Mouse (Mus musculus) limb, embryonic 14.5 days (tissue): Measurements from ENCODE around the gene Ak1. TPM values are rescaled to one million over a fixed set of nuclear protein-coding genes. Genes with fewer than 3 reads are reported as not detected.

Experiments used
- ATAC-seq: fragments of 200-750 bp; cut with Nextera tagmentation; 2 replicates; pipeline ENCODE4 v1.8.0; 2017; ENCODE audit warnings: low read depth, moderate number of reproducible peaks, moderate TSS enrichment; ENCODE audit not compliant: low FRiP score
- DNase-seq: peaks from one replicate; pipeline ENCODE4 v3.0.0-alpha.2; 2015; ENCODE audit warnings: low spot score
- H3K27ac ChIP-seq: fragments of 300-500 bp; sonication (generic); replicated peaks from 2 replicates; pipeline ENCODE4 v1.5.1; 2014; ENCODE audit warnings: low read depth, mild to moderate bottlenecking, low read length, moderate library complexity, mixed read lengths
- H3K27me3 ChIP-seq: fragments of 300-500 bp; sonication (generic); 2 replicates; pipeline ENCODE4 v1.6.1; 2014; ENCODE audit warnings: low read length, mixed read lengths; ENCODE audit not compliant: control insufficient read depth, insufficient read depth
- H3K36me3 ChIP-seq: fragments of 300-500 bp; sonication (generic); 2 replicates; pipeline ENCODE4 v1.6.1; 2014; ENCODE audit warnings: mild to moderate bottlenecking, low read length, moderate library complexity, mixed read lengths; ENCODE audit not compliant: control insufficient read depth, insufficient read depth
- H3K4me1 ChIP-seq: fragments of 300-500 bp; sonication (generic); 2 replicates; pipeline ENCODE4 v1.6.1; 2014; ENCODE audit warnings: antibody characterized with exemption, low read length, mixed read lengths; ENCODE audit not compliant: control insufficient read depth, insufficient read depth
- H3K4me2 ChIP-seq: fragments of 300-500 bp; sonication (generic); replicated peaks from 2 replicates; pipeline ENCODE4 v1.6.1; 2014; ENCODE audit warnings: low read depth, mild to moderate bottlenecking, low read length, moderate library complexity; ENCODE audit not compliant: severe bottlenecking
- H3K4me3 ChIP-seq: fragments of 300-500 bp; sonication (generic); replicated peaks from 2 replicates; pipeline ENCODE4 v1.5.1; 2014; ENCODE audit warnings: low read length
- H3K9ac ChIP-seq: fragments of 300-500 bp; sonication (generic); 2 replicates; pipeline ENCODE4 v1.6.1; 2014; ENCODE audit warnings: mild to moderate bottlenecking, low read depth, low read length, moderate library complexity; ENCODE audit not compliant: severe bottlenecking
- H3K9me3 ChIP-seq: fragments of 300-500 bp; sonication (generic); 2 replicates; pipeline ENCODE4 v1.6.1; 2016; ENCODE audit warnings: low read length; ENCODE audit not compliant: control insufficient read depth
- POLR2A ChIP-seq: fragments of 200-500 bp; IDR thresholded peaks from 2 replicates; pipeline ENCODE4 v1.8.0; 2012; ENCODE audit warnings: inconsistent platforms, mild to moderate bottlenecking, moderate library complexity, borderline replicate concordance; ENCODE audit not compliant: insufficient read depth, insufficient read length; ENCODE audit errors: extremely low read depth
- WGBS: fragments of 180-500 bp; shearing (Covaris S2); extraction: QIAGEN DNeasy Blood & Tissue Kit; methylation state at CpG from one replicate; pipeline ENCODE4 v1.1.7; 2014; 5-methylcytosine and 5-hydroxymethylcytosine counted together
- polyA plus RNA-seq, 2 experiments: library from polyadenylated mRNA; depleted of rRNA in 1 of 2; stranded (reverse) in 1 of 2; unstranded in 1 of 2; fragments of >200 nt; fragmentation: Nextera tagmentation in 1 of 2; extraction: Ambion mirVana in 1 of 2; gene quantifications; 2 replicates each; pipeline versions ENCODE4 v1.2.1 to v1.2.3; 2012 to 2014

The Ak1 gene
- polyA plus RNA-seq, 2 experiments: 26.7 to 56.2 TPM

DNA sequence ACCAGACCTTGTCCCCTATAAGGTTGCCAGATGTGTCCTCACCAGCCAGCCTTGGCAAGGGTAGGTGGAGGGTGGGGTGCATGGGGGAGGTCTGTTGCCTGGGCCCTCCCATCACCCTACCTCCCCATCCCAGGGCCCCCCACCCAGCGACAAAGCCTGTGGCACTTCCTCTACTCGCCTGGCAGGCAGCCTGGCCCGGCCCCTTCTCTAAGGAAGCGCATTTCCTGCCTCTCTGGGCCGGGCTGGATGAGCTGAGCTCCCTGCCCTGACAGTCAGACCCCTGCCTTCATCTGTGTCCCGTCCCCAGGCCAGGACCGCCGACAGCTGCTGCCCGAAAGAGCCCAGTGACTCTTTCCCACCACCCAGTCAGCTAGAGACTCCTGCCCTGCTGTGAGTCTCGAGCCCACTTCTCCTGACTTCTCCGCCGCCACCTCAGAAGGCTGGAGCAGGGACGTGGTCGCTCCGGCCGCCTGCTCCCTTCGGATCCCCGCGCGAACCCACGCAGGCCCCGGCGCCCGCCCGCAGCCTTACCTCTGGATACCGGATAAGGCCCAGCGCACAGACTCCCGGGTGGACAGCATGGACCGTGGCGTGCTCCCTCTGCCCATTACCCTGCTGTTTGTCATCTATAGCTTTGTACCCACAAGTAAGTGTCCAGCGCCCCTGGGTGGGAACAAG lies 25.0 kb downstream of the Ak1 start, which contains the start of gene Eng:
Gene Eng (plus strand): TSS at position 217 of the 678 bp plus-strand sequence.
- Histone ChIP-seq H3K9me3 (no peaks in the 10 kb centered on the region), H3K36me3 (no peaks in the 10 kb centered on the region), H3K4me1 (peaks cover 8% of the 10 kb centered on the region; the same call in 1 of the 2 replicates), H3K27ac (no peak within 1 kb of the TSS), H3K4me2 (peak within 1 kb of the TSS; percentile 29), H3K27me3 (no peaks in the 10 kb centered on the region), H3K9ac (peak within 1 kb of the TSS; percentile 52), H3K4me3 (peak within 1 kb of the TSS; percentile 22)
- ATAC-seq: no peak; the same call in 1 of the 2 replicates
- TF ChIP-seq POLR2A: no peak
- no peak for DNase-seq
- 53% methylated on average over 31 of the region's 31 CpGs for WGBS

- no peaks in the 10 kb centered on the region for H3K36me3 ChIP-seq
- no peak overlapping the region for H3K27ac ChIP-seq
- peak overlapping the region; percentile 29 for H3K4me2 ChIP-seq
- H3K27me3 ChIP-seq: no peaks in the 10 kb centered on the region
- TF ChIP-seq POLR2A: no peak
- 86% methylated on average over 7 of the region's 7 CpGs for WGBS
- ATAC-seq (no peak), DNase-seq (no peak)
- H3K9ac ChIP-seq: peak overlapping the region; percentile 12; the same call in 1 of the 2 replicates
- H3K4me1 ChIP-seq: peaks cover 7% of the 10 kb centered on the region; the same call in 1 of the 2 replicates
- H3K9me3 ChIP-seq: no peaks in the 10 kb centered on the region
- H3K4me3 ChIP-seq: peak overlapping the region; percentile 22
Measured at GRCm38 (mm10) chr2:32647366-32647765, 25.8 kb downstream of the Ak1 start.

DNA sequence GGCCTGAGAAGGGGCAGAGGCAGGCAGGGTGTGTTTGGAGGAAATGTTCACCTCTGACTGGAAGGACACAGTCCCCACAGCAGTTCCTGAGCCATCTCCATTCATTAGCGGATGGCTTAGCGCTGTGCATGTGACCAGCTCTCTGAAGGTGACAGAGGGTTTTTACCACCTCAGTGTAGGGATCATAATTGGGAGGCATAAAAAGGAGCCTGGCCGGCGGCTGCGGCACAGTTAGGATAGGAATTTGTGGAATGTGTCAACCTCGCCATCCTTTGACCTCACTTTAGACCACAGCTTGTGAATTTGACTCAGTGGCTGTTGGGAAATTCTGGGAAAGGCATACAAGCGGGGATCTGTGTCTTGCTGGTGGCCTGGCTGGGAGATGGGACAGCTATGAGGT lies 32.2 kb downstream of the Ak1 start:
- TF ChIP-seq POLR2A: no peak
- H3K4me2 ChIP-seq: no peak overlapping the region
- H3K9me3 ChIP-seq: no peaks in the 10 kb centered on the region
- peak overlapping the region; percentile 33; the same call in 1 of the 2 replicates for H3K27ac ChIP-seq
- no peak overlapping the region for H3K9ac ChIP-seq
- H3K27me3 ChIP-seq: no peaks in the 10 kb centered on the region
- WGBS: 20% methylated on average over 7 of the region's 7 CpGs
- no peaks in the 10 kb centered on the region for H3K36me3 ChIP-seq
- H3K4me3 ChIP-seq: no peak overlapping the region
- ATAC-seq (no peak), DNase-seq (no peak)
- peaks cover 28% of the 10 kb centered on the region for H3K4me1 ChIP-seq

DNA sequence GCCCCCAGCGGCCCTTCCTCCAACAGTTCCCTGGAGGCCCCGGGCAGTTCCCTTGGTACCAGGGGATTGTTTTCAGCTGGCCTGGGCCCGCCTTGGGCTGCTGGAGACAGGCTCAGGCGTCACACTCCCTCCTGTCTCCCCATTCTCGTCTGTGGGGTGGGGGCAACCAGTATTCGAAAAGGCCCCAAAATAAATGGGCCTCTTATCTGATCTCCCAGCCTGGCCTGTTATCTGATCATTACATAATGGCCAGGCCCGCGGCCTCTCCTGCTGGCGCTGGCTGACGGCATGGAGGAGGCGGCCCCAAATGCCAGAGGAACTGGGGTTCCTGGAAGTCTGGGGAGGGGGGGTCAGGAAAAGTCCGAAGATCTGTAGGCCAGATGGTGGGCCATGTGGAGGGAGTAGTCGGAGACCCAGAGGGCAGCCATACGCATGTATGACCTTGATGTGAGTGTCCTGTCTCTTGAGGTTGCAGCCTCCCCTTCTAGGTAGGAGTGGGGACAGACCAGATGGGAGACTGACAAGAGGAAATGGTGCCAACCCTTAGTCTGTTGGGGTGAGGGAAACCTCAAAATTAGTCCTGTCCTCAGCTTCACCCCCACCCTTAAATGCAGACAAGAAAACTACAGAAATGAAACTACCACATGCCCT lies 33.3 kb downstream of the Ak1 start:
- WGBS: 48% methylated on average over 14 of the region's 14 CpGs
- no peak overlapping the region for H3K9ac ChIP-seq
- no peaks in the 10 kb centered on the region for H3K9me3 ChIP-seq
- TF ChIP-seq POLR2A: no peak
- peak overlapping the region; percentile 38; the same call in 1 of the 2 replicates for H3K27ac ChIP-seq
- H3K4me1 ChIP-seq: peaks cover 28% of the 10 kb centered on the region
- H3K4me3 ChIP-seq: no peak overlapping the region
- ATAC-seq (no peak), DNase-seq (no peak)
- no peaks in the 10 kb centered on the region for H3K27me3 ChIP-seq
- H3K36me3 ChIP-seq: no peaks in the 10 kb centered on the region
- no peak overlapping the region for H3K4me2 ChIP-seq

DNA sequence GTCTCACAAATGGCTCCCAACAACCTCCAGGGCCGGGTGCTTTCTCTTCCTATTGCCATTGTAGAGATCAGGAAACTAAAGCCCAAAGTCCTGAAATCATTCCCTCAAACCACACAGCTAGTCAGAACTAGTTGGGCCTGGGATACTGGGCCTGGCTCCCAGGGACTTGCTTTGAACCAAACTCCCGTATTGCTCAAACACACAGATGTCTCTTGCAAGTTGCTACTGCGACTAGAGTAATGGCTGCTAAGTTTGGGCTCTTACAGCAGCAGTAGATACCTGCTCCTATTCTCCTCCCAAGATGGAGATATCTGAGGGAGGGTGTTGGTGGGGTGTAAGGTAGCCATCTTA lies 33.8 kb downstream of the Ak1 start:
- no peak for DNase-seq
- Histone ChIP-seq H3K9me3 (no peaks in the 10 kb centered on the region), H3K4me3 (no peak overlapping the region), H3K27me3 (no peaks in the 10 kb centered on the region), H3K4me2 (no peak overlapping the region), H3K27ac (0 out of 2 replicates have a peak overlapping the region, but pooled peaks have one; percentile 35), H3K4me1 (peaks cover 28% of the 10 kb centered on the region), H3K9ac (no peak overlapping the region), H3K36me3 (no peaks in the 10 kb centered on the region)
- no peak for ATAC-seq
- TF ChIP-seq POLR2A: no peak
- 81% methylated on average over 3 of the region's 3 CpGs for WGBS
